Mouse (Mus musculus) intestine, embryonic 16.5 days (tissue): ENCODE data around the gene Bmpr1a. TPM values are rescaled to one million over a fixed set of nuclear protein-coding genes. Genes with fewer than 3 reads are reported as not detected.
"Not testable (repeated sequence)": the region's sequence is repeated elsewhere in the genome, so short reads cannot be mapped to it uniquely, and the experiment has no call there.

ENCODE experiments used
- ATAC-seq: fragments of 200-750 bp; cut with Nextera tagmentation; 2 replicates; pipeline ENCODE4 v1.8.0; 2017; ENCODE audit warnings: moderate TSS enrichment, moderate library complexity
- H3K27ac ChIP-seq: fragments of 300-500 bp; sonication (generic); 2 replicates; pipeline ENCODE4 v1.5.1; 2014; ENCODE audit warnings: mild to moderate bottlenecking, low read length
- H3K27me3 ChIP-seq: fragments of 300-500 bp; sonication (generic); replicated peaks from 2 replicates; pipeline ENCODE4 v1.6.1; 2014; ENCODE audit warnings: low read length, control low read depth, mixed read lengths; ENCODE audit not compliant: control insufficient read depth, insufficient read depth
- H3K36me3 ChIP-seq: fragments of 300-500 bp; sonication (generic); 2 replicates; pipeline ENCODE4 v1.6.1; 2014; ENCODE audit warnings: low read length, control low read depth; ENCODE audit not compliant: control insufficient read depth, insufficient read depth
- H3K4me1 ChIP-seq: fragments of 300-500 bp; sonication (generic); 2 replicates; pipeline ENCODE4 v1.6.1; 2014; ENCODE audit warnings: low read length, control low read depth, mixed read lengths; ENCODE audit not compliant: control insufficient read depth, insufficient read depth
- H3K4me2 ChIP-seq: fragments of 300-500 bp; sonication (generic); 2 replicates; pipeline ENCODE4 v1.6.1; 2014; ENCODE audit warnings: low read depth, low read length, control low read depth
- H3K4me3 ChIP-seq: fragments of 300-500 bp; sonication (generic); 2 replicates; pipeline ENCODE4 v1.5.1; 2014; ENCODE audit warnings: mild to moderate bottlenecking, low read length
- H3K9ac ChIP-seq: fragments of 300-500 bp; sonication (generic); 2 replicates; pipeline ENCODE4 v1.6.1; 2014; ENCODE audit warnings: low read depth, low read length
- H3K9me3 ChIP-seq: fragments of 300-500 bp; sonication (generic); 2 replicates; pipeline ENCODE4 v1.6.1; 2016; ENCODE audit warnings: low read length, control low read depth; ENCODE audit not compliant: control insufficient read depth
- WGBS: fragments of 180-500 bp; shearing (Covaris S2); extraction: QIAGEN DNeasy Blood & Tissue Kit; methylation state at CpG from one replicate; pipeline ENCODE4 v1.1.7; 2014; 5-methylcytosine and 5-hydroxymethylcytosine counted together
- polyA plus RNA-seq: library from polyadenylated mRNA; unstranded; fragments of >200 nt; fragmentation: Nextera tagmentation; extraction: Ambion mirVana; gene quantifications from 2 replicates; pipeline ENCODE4 v1.2.1, GENCODE M21; 2015

Gene Bmpr1a
- polyA plus RNA-seq, 1 experiment from 2014 or later: 11.0 TPM

DNA sequence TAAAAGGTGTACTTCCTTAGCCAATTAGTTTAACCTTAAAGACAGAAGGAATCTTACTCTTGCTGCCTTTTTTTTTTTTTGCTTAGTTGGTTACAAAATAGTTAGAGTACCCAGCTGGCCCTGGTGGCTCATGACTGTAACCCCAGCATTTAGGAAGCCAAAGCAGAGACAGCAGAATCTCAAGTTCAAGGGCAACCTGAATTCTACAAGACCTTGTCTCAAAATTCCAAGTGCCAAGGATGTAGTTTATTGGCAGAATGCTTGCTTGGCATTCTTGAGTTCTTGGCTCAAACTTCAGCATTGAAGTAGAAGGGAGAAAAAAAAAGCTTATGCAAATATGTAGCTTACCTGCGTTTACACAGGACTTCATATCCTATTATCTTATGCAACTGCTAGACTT, 74.1 kb downstream of the Bmpr1a start:
- no peak overlapping the region for H3K4me3 ChIP-seq
- peaks cover 15% of the 10 kb centered on the region; the same call in 1 of the 2 replicates for H3K36me3 ChIP-seq
- 89% methylated on average over 1 of the region's 1 CpGs for WGBS
- no peak overlapping the region for H3K9ac ChIP-seq
- H3K4me1 ChIP-seq: no peaks in the 10 kb centered on the region
- H3K27me3 ChIP-seq: no peaks in the 10 kb centered on the region
- no peak overlapping the region for H3K27ac ChIP-seq
- no peaks in the 10 kb centered on the region for H3K9me3 ChIP-seq
- no peak for ATAC-seq
- H3K4me2 ChIP-seq: no peak overlapping the region

DNA sequence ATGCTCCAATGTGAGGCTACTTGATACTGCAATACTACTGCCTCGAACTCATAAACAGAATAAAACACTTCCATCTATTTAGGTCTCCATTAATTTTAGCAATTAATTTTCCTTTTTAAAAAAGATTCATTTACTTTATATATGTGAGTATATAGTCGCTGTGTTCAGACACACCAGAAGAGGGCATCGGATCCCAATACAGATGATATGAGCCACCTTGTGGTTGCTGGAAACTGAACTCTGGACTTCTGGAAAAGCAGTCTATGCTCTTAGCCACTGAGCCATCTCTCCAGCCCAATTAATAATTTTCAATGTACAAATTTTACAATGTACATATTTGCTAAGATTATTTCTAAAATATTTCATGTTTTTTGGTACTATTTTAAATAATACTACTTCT, 74.9 kb downstream of the Bmpr1a start:
- Histone ChIP-seq H3K27ac (no peak overlapping the region), H3K4me1 (no peaks in the 10 kb centered on the region), H3K4me2 (no peak overlapping the region), H3K9ac (no peak overlapping the region), H3K9me3 (no peaks in the 10 kb centered on the region), H3K36me3 (peaks cover 15% of the 10 kb centered on the region; the same call in 1 of the 2 replicates), H3K4me3 (no peak overlapping the region), H3K27me3 (no peaks in the 10 kb centered on the region)
- 90% methylated on average over 3 of the region's 3 CpGs for WGBS
- no peak for ATAC-seq

DNA sequence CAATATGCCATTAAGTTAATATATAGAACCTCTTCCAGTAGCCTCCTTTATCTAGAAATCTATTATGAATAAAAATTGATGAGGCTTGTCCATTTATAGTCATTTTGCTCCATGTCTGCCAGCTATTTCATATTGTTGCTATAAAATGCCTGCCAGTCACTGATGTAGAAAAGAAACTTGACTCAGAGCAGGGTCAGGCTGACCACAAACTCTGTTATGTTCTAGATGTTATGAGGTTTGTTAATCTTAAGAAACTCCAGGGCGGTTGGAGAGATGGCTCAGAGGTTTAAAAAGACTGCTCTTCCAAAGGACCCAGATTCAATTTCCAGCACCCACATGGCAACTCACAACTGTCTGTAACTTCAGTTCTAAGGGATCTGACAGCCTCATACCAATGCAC, 82.1 kb downstream of the Bmpr1a start:
- no peak for ATAC-seq
- no peak overlapping the region for H3K4me2 ChIP-seq
- H3K27ac ChIP-seq: no peak overlapping the region
- no peak overlapping the region for H3K4me3 ChIP-seq
- no peaks in the 10 kb centered on the region for H3K9me3 ChIP-seq
- H3K36me3 ChIP-seq: peaks cover 18% of the 10 kb centered on the region
- H3K9ac ChIP-seq: no peak overlapping the region
- no peaks in the 10 kb centered on the region for H3K27me3 ChIP-seq
- 89% methylated on average over 1 of the region's 1 CpGs for WGBS
- H3K4me1 ChIP-seq: no peaks in the 10 kb centered on the region

DNA sequence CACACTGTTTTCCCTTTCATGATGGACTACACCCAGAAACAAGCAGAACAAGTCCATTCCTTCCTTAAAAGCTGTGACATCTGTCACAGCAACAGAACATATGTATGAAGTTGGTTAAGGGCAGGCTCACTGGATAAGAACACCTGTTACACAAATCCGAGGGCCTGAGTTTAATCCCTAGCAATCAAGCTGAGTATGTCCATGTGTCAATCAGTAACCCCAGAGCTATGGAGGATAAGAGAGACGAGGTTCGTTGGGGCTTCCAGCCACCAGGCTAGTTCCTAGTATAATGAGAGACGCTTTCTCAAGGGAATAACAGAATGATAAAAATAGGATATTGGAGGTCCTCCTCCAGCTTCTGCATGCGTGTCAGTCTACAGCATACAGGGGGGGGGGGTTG, 85.6 kb downstream of the Bmpr1a start:
- peaks cover 18% of the 10 kb centered on the region; the same call in 1 of the 2 replicates for H3K36me3 ChIP-seq
- 77% methylated on average over 5 of the region's 5 CpGs for WGBS

DNA sequence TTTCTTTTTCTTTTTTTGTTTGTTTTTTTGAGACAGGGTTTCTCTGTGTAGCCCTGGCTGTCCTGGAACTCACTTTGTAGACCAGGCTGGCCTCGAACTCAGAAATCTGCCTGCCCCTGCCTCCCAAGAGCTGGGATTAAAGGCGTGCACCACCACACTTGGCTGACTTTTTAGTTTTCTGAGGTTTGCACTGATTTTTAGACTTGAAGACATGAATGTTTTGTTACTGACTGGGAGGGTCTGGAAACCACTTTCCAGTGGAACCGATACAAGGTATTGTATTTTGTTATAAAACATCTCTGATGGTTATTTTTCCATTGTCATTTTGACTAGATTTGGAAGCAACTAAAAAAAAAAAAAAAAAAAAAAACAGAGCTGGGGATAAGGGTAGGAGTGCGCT, 86.2 kb downstream of the Bmpr1a start:
- H3K9ac ChIP-seq, H3K9me3 ChIP-seq, H3K27ac ChIP-seq, H3K27me3 ChIP-seq, H3K4me2 ChIP-seq, H3K4me1 ChIP-seq, ATAC-seq, H3K4me3 ChIP-seq: not testable (repeated sequence)
- H3K36me3 ChIP-seq: peaks cover 18% of the 10 kb centered on the region; the same call in 1 of the 2 replicates
- 97% methylated on average over 4 of the region's 4 CpGs for WGBS

More for the DNA sequence above, 85.6 kb downstream of the Bmpr1a start:
- Histone ChIP-seq H3K9me3 (no peaks in the 10 kb centered on the region), H3K4me3 (no peak overlapping the region), H3K4me1 (no peaks in the 10 kb centered on the region), H3K27me3 (no peaks in the 10 kb centered on the region), H3K27ac (no peak overlapping the region), H3K9ac (no peak overlapping the region), H3K4me2 (no peak overlapping the region)
- no peak for ATAC-seq

DNA sequence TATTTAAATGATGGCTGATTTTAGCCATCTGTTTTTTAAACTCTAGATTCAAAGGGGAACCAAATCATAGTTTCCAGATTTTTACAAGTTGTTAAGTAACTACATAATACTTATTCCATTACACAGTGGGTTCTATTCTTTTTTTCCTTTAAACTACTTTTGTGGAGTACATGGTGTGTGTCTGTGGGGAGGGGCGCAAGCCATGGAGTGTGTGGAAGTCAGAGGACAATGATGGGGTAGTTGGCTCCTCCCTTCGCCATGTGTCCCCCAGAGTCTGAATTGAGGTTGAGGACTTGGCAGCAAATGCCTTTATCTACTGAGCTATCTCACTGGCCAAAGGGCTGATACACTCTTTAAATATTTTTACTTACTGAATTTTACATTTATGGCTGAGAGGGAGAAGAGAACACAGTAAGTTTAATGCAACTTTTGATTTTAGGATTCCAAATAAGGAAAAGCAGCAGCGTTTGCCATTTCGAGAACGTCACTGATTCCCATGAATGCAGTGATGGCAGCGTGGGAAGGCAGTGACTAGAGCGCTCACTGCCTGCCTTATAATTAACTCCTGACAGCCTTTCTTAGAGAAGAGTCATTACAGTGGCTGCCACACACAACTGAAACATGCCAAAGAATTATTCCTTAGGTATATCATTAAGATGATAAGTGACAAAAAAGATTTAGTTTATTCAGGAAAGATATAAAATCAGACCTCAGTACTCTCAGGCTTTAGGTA, 90.8 kb downstream of the Bmpr1a start:
- no peak overlapping the region for H3K9ac ChIP-seq
- no peak overlapping the region for H3K4me3 ChIP-seq
- no peak for ATAC-seq
- no peaks in the 10 kb centered on the region for H3K9me3 ChIP-seq
- no peak overlapping the region for H3K4me2 ChIP-seq
- H3K4me1 ChIP-seq: no peaks in the 10 kb centered on the region
- peaks cover 22% of the 10 kb centered on the region; the same call in 1 of the 2 replicates for H3K36me3 ChIP-seq
- no peak overlapping the region for H3K27ac ChIP-seq
- no peaks in the 10 kb centered on the region for H3K27me3 ChIP-seq
- 93% methylated on average over 7 of the region's 7 CpGs for WGBS

DNA sequence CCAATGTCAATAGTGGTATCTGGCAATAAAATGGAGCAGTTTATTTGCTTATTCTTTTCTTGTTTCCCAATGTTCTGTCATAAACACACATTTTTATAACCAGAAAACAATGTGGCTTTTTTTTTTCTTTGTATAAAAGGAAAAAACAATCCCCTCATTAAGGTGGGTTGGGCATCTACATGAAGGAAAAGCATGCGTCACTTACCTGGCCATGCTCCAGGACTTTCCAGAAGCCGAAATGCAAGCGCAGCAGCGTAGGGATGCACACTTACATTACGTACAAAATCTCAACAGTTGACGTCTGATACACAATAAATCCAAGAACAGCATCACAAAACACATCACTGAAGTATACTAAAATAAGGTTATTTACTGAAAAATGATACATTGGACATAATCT, 92.4 kb downstream of the Bmpr1a start:
- H3K4me1 ChIP-seq: no peaks in the 10 kb centered on the region
- H3K9ac ChIP-seq: no peak overlapping the region
- 91% methylated on average over 6 of the region's 6 CpGs for WGBS
- peaks cover 20% of the 10 kb centered on the region; the same call in 1 of the 2 replicates for H3K36me3 ChIP-seq
- no peaks in the 10 kb centered on the region for H3K27me3 ChIP-seq
- no peaks in the 10 kb centered on the region for H3K9me3 ChIP-seq
- no peak overlapping the region for H3K4me2 ChIP-seq
- ATAC-seq: no peak
- H3K27ac ChIP-seq: no peak overlapping the region
- H3K4me3 ChIP-seq: no peak overlapping the region

DNA sequence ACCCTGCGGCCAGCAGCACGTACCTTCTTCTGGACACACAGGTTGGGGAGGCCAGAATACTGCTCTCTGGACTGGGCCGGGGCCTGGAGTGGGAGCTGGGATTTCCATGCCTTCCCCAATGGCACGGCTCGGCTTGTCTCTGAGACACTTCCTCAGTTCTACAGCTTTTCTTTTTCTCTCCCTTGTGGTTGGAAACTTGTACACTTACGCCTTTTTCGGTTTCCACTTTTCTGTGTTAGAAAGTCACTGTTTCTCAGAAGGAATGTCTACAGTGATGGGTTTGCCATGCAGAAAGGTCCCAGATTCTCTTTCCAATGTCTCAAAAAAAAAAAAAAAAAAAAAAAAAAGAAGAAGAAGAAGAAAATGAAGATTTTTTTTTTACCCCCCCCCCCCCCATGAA, 99.7 kb downstream of the Bmpr1a start:
- no peak for ATAC-seq
- 95% methylated on average over 7 of the region's 7 CpGs for WGBS

DNA sequence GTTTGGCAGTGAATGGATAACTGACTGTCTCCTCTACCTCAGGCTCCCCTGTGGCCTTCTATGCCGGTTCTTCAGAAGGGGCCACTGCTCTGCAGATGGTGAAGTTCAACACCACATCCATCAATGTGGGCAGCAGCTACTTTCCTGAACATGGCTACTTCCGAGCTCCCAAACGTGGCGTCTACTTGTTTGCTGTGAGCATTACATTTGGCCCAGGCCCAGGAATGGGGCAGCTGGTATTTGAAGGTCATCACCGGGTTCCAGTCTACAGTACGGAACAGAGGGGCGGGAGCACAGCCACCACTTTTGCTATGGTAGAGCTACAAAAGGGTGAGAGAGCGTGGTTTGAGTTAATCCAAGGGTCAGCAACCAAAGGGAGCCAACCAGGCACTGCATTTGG, 100.3 kb downstream of the Bmpr1a start:
- 0 out of 2 replicates have a peak, but pooled peaks have one; percentile 29 for ATAC-seq
- no peak overlapping the region for H3K9ac ChIP-seq
- no peaks in the 10 kb centered on the region for H3K4me1 ChIP-seq
- no peak overlapping the region for H3K4me2 ChIP-seq
- no peaks in the 10 kb centered on the region for H3K36me3 ChIP-seq
- 76% methylated on average over 8 of the region's 8 CpGs for WGBS
- H3K27me3 ChIP-seq: no peaks in the 10 kb centered on the region
- no peak overlapping the region for H3K4me3 ChIP-seq
- H3K9me3 ChIP-seq: no peaks in the 10 kb centered on the region
- H3K27ac ChIP-seq: no peak overlapping the region

More for the DNA sequence above, 99.7 kb downstream of the Bmpr1a start:
- Histone ChIP-seq H3K4me1 (no peaks in the 10 kb centered on the region), H3K36me3 (peaks cover 5% of the 10 kb centered on the region; the same call in 1 of the 2 replicates), H3K9ac (no peak overlapping the region), H3K27ac (no peak overlapping the region), H3K9me3 (no peaks in the 10 kb centered on the region), H3K4me2 (no peak overlapping the region), H3K27me3 (no peaks in the 10 kb centered on the region), H3K4me3 (no peak overlapping the region)

DNA sequence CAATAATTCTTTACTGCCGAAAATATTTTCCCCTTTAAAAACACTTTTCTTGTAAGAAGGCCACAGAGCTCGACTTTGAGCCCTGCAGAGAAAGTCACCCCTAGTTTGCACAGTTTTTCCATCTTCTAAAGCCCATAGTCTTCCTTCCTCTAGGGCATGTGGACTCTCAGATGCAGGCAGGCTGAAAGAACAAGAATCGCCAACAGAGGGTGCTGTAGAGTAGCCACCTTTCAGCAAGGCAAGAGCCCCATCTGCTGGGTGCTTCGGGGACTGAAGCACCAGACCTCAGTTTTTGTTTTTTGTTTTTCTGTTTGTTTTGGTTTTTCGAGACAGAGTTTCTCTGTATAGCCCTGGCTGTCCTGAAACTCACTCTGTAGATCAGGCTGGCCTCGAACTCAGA, 102.0 kb downstream of the Bmpr1a start:
- no peak overlapping the region for H3K4me3 ChIP-seq
- 55% methylated on average over 6 of the region's 6 CpGs for WGBS
- H3K4me1 ChIP-seq: no peaks in the 10 kb centered on the region
- H3K4me2 ChIP-seq: no peak overlapping the region
- H3K27me3 ChIP-seq: no peaks in the 10 kb centered on the region
- no peaks in the 10 kb centered on the region for H3K9me3 ChIP-seq
- no peaks in the 10 kb centered on the region for H3K36me3 ChIP-seq
- no peak for ATAC-seq
- H3K9ac ChIP-seq: no peak overlapping the region
- no peak overlapping the region for H3K27ac ChIP-seq
